Mouse (Mus musculus): ENCODE data around the gene Tas2r139. TPM values are rescaled to one million over a fixed set of nuclear protein-coding genes. Genes with fewer than 3 reads are reported as not detected.

Gene Tas2r139
- not detected for polyA plus RNA-seq (2015; fragmentation: Illumina TruSeq; extraction: RNeasy Lipid Tissue Mini Kit (QIAGEN cat#74804); ENCODE audit: low read depth, low replicate concordance)

DNA sequence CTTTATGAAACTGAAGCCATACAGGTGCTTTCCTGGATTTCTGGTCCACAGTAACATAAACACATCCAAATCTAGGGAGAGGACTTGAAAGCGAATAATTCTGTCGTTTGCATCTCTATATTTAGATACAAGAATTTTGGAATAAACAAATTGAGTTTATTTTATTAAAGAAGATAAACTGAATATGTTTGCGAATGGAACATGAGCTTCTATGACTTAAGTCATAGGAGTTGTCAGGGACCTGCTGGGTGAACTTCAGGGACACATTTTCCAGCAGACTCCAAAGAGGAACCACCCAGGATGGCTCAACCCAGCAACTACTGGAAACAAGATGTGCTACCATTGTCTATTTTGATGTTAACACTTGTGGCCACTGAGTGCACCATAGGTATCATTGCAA lies at the start of gene Tas2r139:
Gene Tas2r139 (plus strand): TSS at position 301 of the 400 bp plus-strand sequence.

Other genes starting within 250 kb of the Tas2r139 start
- gene Sval1, start 189.3 kb upstream of the Tas2r139 start, polyA plus RNA-seq (2015; fragmentation: Illumina TruSeq; extraction: RNeasy Lipid Tissue Mini Kit (QIAGEN cat#74804); ENCODE audit: low read depth, low replicate concordance) = not detected
- not detected for gene Sval3, start 172.8 kb upstream of the Tas2r139 start, polyA plus RNA-seq (2015; fragmentation: Illumina TruSeq; extraction: RNeasy Lipid Tissue Mini Kit (QIAGEN cat#74804); ENCODE audit: low read depth, low replicate concordance)
- gene Sva, start 102.5 kb upstream of the Tas2r139 start, polyA plus RNA-seq (2015; fragmentation: Illumina TruSeq; extraction: RNeasy Lipid Tissue Mini Kit (QIAGEN cat#74804); ENCODE audit: low read depth, low replicate concordance) = not detected
- not detected for gene Tas2r144, start 74.4 kb downstream of the Tas2r139 start, polyA plus RNA-seq (2015; fragmentation: Illumina TruSeq; extraction: RNeasy Lipid Tissue Mini Kit (QIAGEN cat#74804); ENCODE audit: low read depth, low replicate concordance)
- 32.6 TPM for gene Gstk1, start 105.0 kb downstream of the Tas2r139 start, polyA plus RNA-seq (2015; fragmentation: Illumina TruSeq; extraction: RNeasy Lipid Tissue Mini Kit (QIAGEN cat#74804); ENCODE audit: low read depth, low replicate concordance)
- not detected for gene Tmem139, start 121.0 kb downstream of the Tas2r139 start, polyA plus RNA-seq (2015; fragmentation: Illumina TruSeq; extraction: RNeasy Lipid Tissue Mini Kit (QIAGEN cat#74804); ENCODE audit: low read depth, low replicate concordance)
- gene Casp2, start 124.0 kb downstream of the Tas2r139 start, polyA plus RNA-seq (2015; fragmentation: Illumina TruSeq; extraction: RNeasy Lipid Tissue Mini Kit (QIAGEN cat#74804); ENCODE audit: low read depth, low replicate concordance) = 9.6 TPM
- 2.0 TPM for gene Clcn1, start 145.7 kb downstream of the Tas2r139 start, polyA plus RNA-seq (2015; fragmentation: Illumina TruSeq; extraction: RNeasy Lipid Tissue Mini Kit (QIAGEN cat#74804); ENCODE audit: low read depth, low replicate concordance)
- 94.7 TPM for gene Fam131b, start 183.7 kb downstream of the Tas2r139 start, polyA plus RNA-seq (2015; fragmentation: Illumina TruSeq; extraction: RNeasy Lipid Tissue Mini Kit (QIAGEN cat#74804); ENCODE audit: low read depth, low replicate concordance)
- 38.7 TPM for gene Zyx, start 208.7 kb downstream of the Tas2r139 start, polyA plus RNA-seq (2015; fragmentation: Illumina TruSeq; extraction: RNeasy Lipid Tissue Mini Kit (QIAGEN cat#74804); ENCODE audit: low read depth, low replicate concordance)
- gene Epha1, start 232.3 kb downstream of the Tas2r139 start, polyA plus RNA-seq (2015; fragmentation: Illumina TruSeq; extraction: RNeasy Lipid Tissue Mini Kit (QIAGEN cat#74804); ENCODE audit: low read depth, low replicate concordance) = 0.30 TPM